ENCODE assay signal across 8 mouse cellular contexts in genomic region chr11:98961766-98962165, GRCm38 (mm10). TPM values are rescaled to one million over a fixed set of nuclear protein-coding genes. Genes with fewer than 3 reads are reported as not detected.
DNase-seq lines count a peak whose midpoint lies in the region; ATAC-seq lines count a peak whose summit lies in the region.
"Had no signal": no experiment of that assay in that cellular context is flagged by ENCODE, and none has a peak within 500 bp of the region (broad histone marks: within the 10 kb centered on the region; RNA-seq: fewer than 3 reads in every experiment).

No protein-coding gene starts in this region.

- no peak for ATAC-seq in megakaryocyte, adult 5-6 weeks (ENCODE audit: poor library complexity, severe bottlenecking)
- no peak for ATAC-seq in forebrain, embryonic 14.5 days
- ATAC-seq in limb, embryonic 13.5 days (ENCODE audit: low FRiP score, low read depth) = no peak
- ATAC-seq in stomach, embryonic 15.5 days (ENCODE audit: insufficient read depth, low FRiP score, low read depth) = no peak

- DNase-seq in forebrain, embryonic 14.5 days (ENCODE audit: low spot score) = no peak
- no peak for DNase-seq in left cerebral cortex, adult 18-20 months (ENCODE audit: low spot score in 2 of 2)
- DNase-seq in spleen, postnatal 36 days (ENCODE audit: low spot score in 2 of 2) = no peak

- no peaks in the 10 kb centered on the region for H3K36me3 ChIP-seq in megakaryocyte, embryonic 14.5 days (replicated peaks; ENCODE audit: low read length)
- no peaks in the 10 kb centered on the region for H3K36me3 ChIP-seq in forebrain, embryonic 14.5 days (ENCODE audit: control insufficient read depth, insufficient read depth, low read length)
- H3K36me3 ChIP-seq in limb, embryonic 13.5 days = peaks cover 21% of the 10 kb centered on the region
- peaks cover 5% of the 10 kb centered on the region; the same call in 1 of the 2 replicates for H3K36me3 ChIP-seq in stomach, embryonic 15.5 days

- no peaks in the 10 kb centered on the region for H3K9me3 ChIP-seq in megakaryocyte, embryonic 14.5 days
- H3K9me3 ChIP-seq in forebrain, embryonic 14.5 days (replicated peaks; ENCODE audit: control insufficient read depth, low read length) = no peaks in the 10 kb centered on the region
- no peaks in the 10 kb centered on the region for H3K9me3 ChIP-seq in limb, embryonic 13.5 days
- no peaks in the 10 kb centered on the region for H3K9me3 ChIP-seq in stomach, embryonic 15.5 days

- WGBS in forebrain, embryonic 14.5 days = 8% methylated on average over 8 of the region's 8 CpGs
- WGBS in limb, embryonic 13.5 days = 2% methylated on average over 8 of the region's 8 CpGs
- 5% methylated on average over 8 of the region's 8 CpGs for WGBS in stomach, embryonic 15.5 days

- no peak overlapping the region for H3K27ac ChIP-seq in forebrain, embryonic 14.5 days (ENCODE audit: low read depth, low read length)
- no peak overlapping the region; the same call in 1 of the 2 replicates for H3K27ac ChIP-seq in limb, embryonic 13.5 days
- H3K27ac ChIP-seq in stomach, embryonic 15.5 days = peak overlapping the region; percentile 93

- H3K4me1 ChIP-seq in megakaryocyte, embryonic 14.5 days = peaks cover 56% of the 10 kb centered on the region
- H3K4me1 ChIP-seq in forebrain, embryonic 14.5 days (ENCODE audit: control insufficient read depth, insufficient read depth, low read length) = peaks cover 65% of the 10 kb centered on the region
- peaks cover 80% of the 10 kb centered on the region for H3K4me1 ChIP-seq in limb, embryonic 13.5 days
- H3K4me1 ChIP-seq in stomach, embryonic 15.5 days = peaks cover 72% of the 10 kb centered on the region

- peak overlapping the region; percentile 4 for H3K4me3 ChIP-seq in megakaryocyte, embryonic 14.5 days (replicated peaks)
- H3K4me3 ChIP-seq in forebrain, embryonic 14.5 days (ENCODE audit: low read depth, low read length) = peak overlapping the region; percentile 57
- H3K4me3 ChIP-seq in limb, embryonic 13.5 days = peak overlapping the region; percentile 73
- H3K4me3 ChIP-seq in stomach, embryonic 15.5 days (replicated peaks) = peak overlapping the region; percentile 78

- peak overlapping the region; percentile 70 for H3K9ac ChIP-seq in forebrain, embryonic 14.5 days (ENCODE audit: low read length)
- peak overlapping the region; percentile 80 for H3K9ac ChIP-seq in limb, embryonic 13.5 days
- H3K9ac ChIP-seq in stomach, embryonic 15.5 days = peak overlapping the region; percentile 77

- H3K4me2 ChIP-seq in forebrain, embryonic 14.5 days (ENCODE audit: low read length) = peak overlapping the region; percentile 100
- peak overlapping the region; percentile 95 for H3K4me2 ChIP-seq in limb, embryonic 13.5 days (replicated peaks)
- H3K4me2 ChIP-seq in stomach, embryonic 15.5 days = peak overlapping the region; percentile 99

- peaks cover 94% of the 10 kb centered on the region for H3K27me3 ChIP-seq in megakaryocyte, embryonic 14.5 days (replicated peaks)
- H3K27me3 ChIP-seq in forebrain, embryonic 14.5 days (replicated peaks; ENCODE audit: control insufficient read depth, insufficient read depth, low read length) = peaks cover 10% of the 10 kb centered on the region; the same call in 1 of the 2 replicates
- no peaks in the 10 kb centered on the region for H3K27me3 ChIP-seq in limb, embryonic 13.5 days
- no peaks in the 10 kb centered on the region for H3K27me3 ChIP-seq in stomach, embryonic 15.5 days (replicated peaks)

RNA-seq across cellular contexts. Expression of gene Gjd3, which starts 21.1 kb away (rescaled TPM):
- polyA plus RNA-seq in megakaryocyte, embryonic 14.5 days (2012; ENCODE audit: insufficient read depth, low replicate concordance) = not detected in 2 replicates
- total RNA-seq in megakaryocyte, adult 5-6 weeks (2015) = not detected in 2 replicates
- not detected in 2 replicates for total RNA-seq in megakaryocyte, adult 5-6 weeks (2017)
- 0.27 and 0.28 TPM in 2 replicates for polyA plus RNA-seq in forebrain, embryonic 14.5 days (2014; fragmentation: Nextera tagmentation; extraction: Ambion mirVana)
- 0.41 and 0.78 TPM in 2 replicates for polyA plus RNA-seq in limb, embryonic 13.5 days (2015; fragmentation: Nextera tagmentation; extraction: Ambion mirVana)
- 0.42 and 0.43 TPM in 2 replicates for polyA plus RNA-seq in stomach, embryonic 15.5 days (2015; fragmentation: Nextera tagmentation; extraction: Ambion mirVana)
- 1 to 10 TPM; 1.8 to 2.0 TPM for total RNA-seq in left cerebral cortex, adult 18-20 months (2021)
- total RNA-seq: common myeloid progenitor, adult 5-6 weeks had no signal

RNA-seq across cellular contexts. Expression of gene Rara, which starts 34.1 kb away (rescaled TPM):
- polyA plus RNA-seq in megakaryocyte, embryonic 14.5 days (2012; ENCODE audit: insufficient read depth, low replicate concordance) = 11.8 and 25.3 TPM in 2 replicates
- total RNA-seq in megakaryocyte, adult 5-6 weeks (2015) = 124 and 125 TPM in 2 replicates
- 38.8 and 43.3 TPM in 2 replicates for total RNA-seq in megakaryocyte, adult 5-6 weeks (2017)
- polyA plus RNA-seq in forebrain, embryonic 14.5 days (2014; fragmentation: Nextera tagmentation; extraction: Ambion mirVana) = 8.2 and 9.8 TPM in 2 replicates
- polyA plus RNA-seq in limb, embryonic 13.5 days (2015; fragmentation: Nextera tagmentation; extraction: Ambion mirVana) = 46.5 and 49.8 TPM in 2 replicates
- 34.0 and 41.0 TPM in 2 replicates for polyA plus RNA-seq in stomach, embryonic 15.5 days (2015; fragmentation: Nextera tagmentation; extraction: Ambion mirVana)
- 10 to 100 TPM; 14.4 to 14.9 TPM for total RNA-seq in left cerebral cortex, adult 18-20 months (2021)

RNA-seq across cellular contexts. Expression of gene Cdc6, which starts 54.2 kb away (rescaled TPM):
- 0.44 TPM in 1 of 2 replicates, not detected in the other for polyA plus RNA-seq in megakaryocyte, embryonic 14.5 days (2012; ENCODE audit: insufficient read depth, low replicate concordance)
- 26.4 and 31.3 TPM in 2 replicates for total RNA-seq in megakaryocyte, adult 5-6 weeks (2015)
- 26.5 and 27.5 TPM in 2 replicates for total RNA-seq in megakaryocyte, adult 5-6 weeks (2017)
- polyA plus RNA-seq in forebrain, embryonic 14.5 days (2014; fragmentation: Nextera tagmentation; extraction: Ambion mirVana) = 14.1 and 16.4 TPM in 2 replicates
- polyA plus RNA-seq in limb, embryonic 13.5 days (2015; fragmentation: Nextera tagmentation; extraction: Ambion mirVana) = 31.4 and 32.3 TPM in 2 replicates
- polyA plus RNA-seq in stomach, embryonic 15.5 days (2015; fragmentation: Nextera tagmentation; extraction: Ambion mirVana) = 28.8 and 30.3 TPM in 2 replicates
- total RNA-seq in left cerebral cortex, adult 18-20 months (2021) = under 1 TPM; 0.33 to 0.45 TPM

Comparison
In these comparisons a context has a peak if more than half of its experiments do, and no peak if none do; other contexts are left out.
1. H3K4me3 ChIP-seq: peak in every context shown above with its lines; median percentile 78 in stomach, embryonic 15.5 days; 73 in limb, embryonic 13.5 days; 57 in forebrain, embryonic 14.5 days; 4 in megakaryocyte, embryonic 14.5 days.
2. RNA of gene Cdc6, which starts 54.2 kb away (polyA plus RNA-seq): 31.4 to 32.3 TPM in limb, embryonic 13.5 days, 28.8 to 30.3 TPM in stomach, embryonic 15.5 days and 14.1 to 16.4 TPM in forebrain, embryonic 14.5 days; 0.44 TPM in megakaryocyte, embryonic 14.5 days; every median in the first group is over 10 times any median in the second.
3. Peak in every context shown above with its lines, with median percentiles within 50 percentile points of each other: H3K4me2 ChIP-seq and H3K9ac ChIP-seq.